Mouse (Mus musculus): ENCODE data around the gene Snx12.
"Not testable (repeated sequence)": the region's sequence is repeated elsewhere in the genome, so short reads cannot be mapped to it uniquely, and the experiment has no call there.

- not testable (repeated sequence) for TF ChIP-seq POLR2A (IDR thresholded peaks at IDR 0.05; ENCODE audit: insufficient read length, low read depth); MYOG (IDR thresholded peaks at IDR 0.05; ENCODE audit: control insufficient read depth in 1 of 3, insufficient read depth in 1 of 3, insufficient read length in 2 of 3, low read depth in 2 of 3)
Observed at GRCm38 (mm10) chrX:101085211-101085610, 137.2 kb downstream of the Snx12 start.
